Comparison of ENCODE assay signal across 10 mouse cellular contexts in genomic region chr3:121449527-121449926, GRCm38 (mm10). TPM values are rescaled to one million over a fixed set of nuclear protein-coding genes. Genes with fewer than 3 reads are reported as not detected.
DNase-seq lines count a peak whose midpoint lies in the region; TF ChIP-seq lines count a peak whose summit lies in the region.
"Had no signal": no experiment of that assay in that cellular context is flagged by ENCODE, and none has a peak within 500 bp of the region (broad histone marks: within the 10 kb centered on the region; RNA-seq: fewer than 3 reads in every experiment).

No protein-coding gene starts in this region.

- peak overlapping the region; percentile 33 for H3K4me3 ChIP-seq in lung, adult 2 months (replicated peaks; ENCODE audit: extremely low read depth, low read depth, low read length)
- no peak overlapping the region for H3K4me3 ChIP-seq in hindbrain, embryonic 10.5 days
- H3K4me3 ChIP-seq: limb, embryonic 15.5 days had no signal

- H3K36me3 ChIP-seq in hindbrain, embryonic 10.5 days: peaks cover 94% of the 10 kb centered on the region

- 74% methylated on average over 8 of the region's 8 CpGs for WGBS in lung, adult 2 months
- 92% methylated on average over 8 of the region's 8 CpGs for WGBS in hindbrain, embryonic 10.5 days

- TF ChIP-seq POLR2A in lung, adult 2 months (IDR thresholded peaks at IDR 0.05; ENCODE audit: borderline replicate concordance, extremely low read depth, low read depth, low read length): no peak

- H3K4me1 ChIP-seq in lung, adult 2 months (ENCODE audit: control insufficient read depth, insufficient read depth, low read length): peaks cover 4% of the 10 kb centered on the region; the same call in 1 of the 2 replicates
- peaks cover 15% of the 10 kb centered on the region for H3K4me1 ChIP-seq in hindbrain, embryonic 10.5 days (replicated peaks)

- TF ChIP-seq CTCF in lung, adult 2 months (IDR thresholded peaks at IDR 0.05; ENCODE audit: insufficient read depth, low read length): no peak

- peak; percentile 30 for DNase-seq in gastrocnemius, adult 18-20 months (ENCODE audit: low spot score)
- no peak for DNase-seq in gastrocnemius, postnatal 14 days
- peak; percentile 33 for DNase-seq in urinary bladder, postnatal 25 days (ENCODE audit: low spot score)
- no peak for DNase-seq in urinary bladder, postnatal 4 days (ENCODE audit: low spot score in 2 of 2)
- DNase-seq in lung, adult 2 months: no peak
- DNase-seq in hindbrain, embryonic 10.5 days (ENCODE audit: low spot score): no peak
- no peak for DNase-seq in thymus, postnatal 14 days
- DNase-seq in left cerebral cortex, adult 8-10 months (ENCODE audit: low spot score in 2 of 2): no peak
- DNase-seq: retina, postnatal 1 day had no signal

- peaks cover 12% of the 10 kb centered on the region; the same call in 1 of the 2 replicates for H3K9me3 ChIP-seq in hindbrain, embryonic 10.5 days
- H3K9me3 ChIP-seq: limb, embryonic 15.5 days had no signal

- no peaks in the 10 kb centered on the region for H3K27me3 ChIP-seq in hindbrain, embryonic 10.5 days (ENCODE audit: insufficient read depth, poor library complexity, severe bottlenecking)
- H3K27me3 ChIP-seq: limb, embryonic 15.5 days had no signal

- intact Hi-C loops in gastrocnemius, postnatal 14 days (cut with DNase I; ENCODE audit: low total_unique reads): no loop called here

- no peak overlapping the region for H3K27ac ChIP-seq in hindbrain, embryonic 10.5 days

RNA-seq across cellular contexts. Expression of gene Cnn3, which starts 23.2 kb away (rescaled TPM):
- 10 to 100 TPM; 15.2 to 21.6 TPM for total RNA-seq in gastrocnemius, adult 18-20 months (2021)
- 10 to 100 TPM; 54.0 to 64.5 TPM for total RNA-seq in gastrocnemius, postnatal 14 days (2021)
- polyA plus RNA-seq in lung, adult 2 months (2012; rRNA removed): 165 and 170 TPM in 2 replicates
- polyA plus RNA-seq in hindbrain, embryonic 10.5 days (2016; fragmentation: Nextera tagmentation; extraction: Ambion mirVana): 918 and 954 TPM in 2 replicates
- 100 to 1,000 TPM in 1 of 4 experiments, 10 to 100 TPM in 3; 69.4 to 104 (median 78.6) TPM for total RNA-seq in left cerebral cortex, adult 8-10 months (2022)

Comparison
In these comparisons a context has a peak if more than half of its experiments do, and no peak if none do; other contexts are left out.
1. DNase-seq: peak in gastrocnemius, adult 18-20 months (single experiment) and urinary bladder, postnatal 25 days (single experiment); none in gastrocnemius, postnatal 14 days (single experiment), urinary bladder, postnatal 4 days (0 of 2), lung, adult 2 months (single experiment), hindbrain, embryonic 10.5 days (single experiment), thymus, postnatal 14 days (single experiment) and left cerebral cortex, adult 8-10 months (0 of 2).